Mouse (Mus musculus) ES-CJ7 (cell line): ENCODE measurements around the gene Ldb2.

ENCODE experiments used
- DNase-seq: peaks from one replicate; pipeline ENCODE4 v3.0.0; 2011; ENCODE audit warnings: low read depth, low spot score

Ldb2 gene

GRCm38 (mm10) chr5:44645952-44646841, 153.3 kb downstream of the Ldb2 start:
- DNase-seq: no peak

DNA sequence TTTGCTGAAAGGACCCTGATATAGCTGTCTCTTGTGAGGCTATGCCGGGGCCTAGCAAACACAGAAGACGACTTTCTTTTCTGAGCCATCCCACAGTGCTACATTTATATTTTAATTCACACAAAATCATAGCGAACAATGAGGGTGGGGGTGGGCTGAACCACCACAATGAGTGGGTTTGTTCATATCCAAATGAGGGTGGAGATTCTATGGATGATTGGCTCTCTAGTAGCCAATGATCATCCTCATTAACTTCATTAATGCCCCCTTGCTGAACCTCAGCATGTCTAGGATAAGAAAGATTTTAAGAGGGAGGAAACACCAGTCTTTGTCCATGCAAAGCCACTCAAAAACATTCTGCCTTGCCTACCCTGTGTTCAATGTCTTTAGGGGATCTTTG, 156.4 kb downstream of the Ldb2 start:
- no peak for DNase-seq

- no peak for DNase-seq
Measured at GRCm38 (mm10) chr5:44641060-44641459, 158.4 kb downstream of the Ldb2 start.

DNA sequence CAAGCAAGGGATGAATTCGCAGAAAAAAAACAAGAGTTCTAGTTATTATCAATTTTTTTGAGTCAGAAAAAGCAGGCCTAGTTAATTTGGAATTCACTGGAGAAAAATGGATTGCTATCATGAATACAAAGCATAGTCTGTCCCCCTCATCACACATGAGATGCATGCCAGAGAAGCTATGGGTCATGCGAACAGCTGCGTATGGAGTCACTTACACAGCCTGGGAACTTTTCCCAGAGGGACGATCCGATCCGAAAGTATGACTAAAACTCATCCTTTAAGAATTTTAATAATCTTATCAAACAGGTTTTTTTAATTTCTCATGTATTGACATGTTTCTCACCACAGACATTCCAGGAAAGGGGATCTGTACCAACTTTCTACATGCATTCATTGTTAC, 163.9 kb downstream of the Ldb2 start:
- DNase-seq: no peak

DNA sequence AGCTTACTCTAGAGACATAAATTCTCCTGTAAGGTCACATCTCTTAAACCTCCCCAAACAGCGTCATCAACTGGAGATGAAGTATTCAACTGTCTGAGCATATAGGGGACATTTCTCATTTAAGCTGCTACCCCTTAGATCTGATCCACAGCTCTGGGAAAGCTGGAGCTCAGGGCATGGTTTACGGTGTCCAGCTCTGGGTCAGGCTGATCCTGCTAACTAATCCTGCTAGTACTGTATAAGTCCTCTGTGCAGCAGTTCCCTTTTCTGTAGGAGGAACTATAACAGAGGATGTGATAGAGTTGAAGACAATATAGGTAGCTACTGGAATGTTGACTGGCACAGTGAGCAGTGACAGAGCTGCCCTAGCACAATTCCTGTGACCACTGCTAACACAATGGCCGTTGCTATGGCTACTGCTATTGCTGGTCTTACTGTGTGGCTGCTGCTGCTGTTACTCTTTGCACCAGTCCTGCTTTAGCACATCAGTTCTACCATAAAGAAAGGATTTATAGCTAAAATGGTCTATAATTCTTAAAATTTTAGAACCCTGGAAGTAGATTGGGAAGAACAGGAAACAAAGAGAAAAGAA, 170.3 kb downstream of the Ldb2 start:
- no peak for DNase-seq

- DNase-seq: no peak
Measured at GRCm38 (mm10) chr5:44627487-44627886, 172.0 kb downstream of the Ldb2 start.

DNA sequence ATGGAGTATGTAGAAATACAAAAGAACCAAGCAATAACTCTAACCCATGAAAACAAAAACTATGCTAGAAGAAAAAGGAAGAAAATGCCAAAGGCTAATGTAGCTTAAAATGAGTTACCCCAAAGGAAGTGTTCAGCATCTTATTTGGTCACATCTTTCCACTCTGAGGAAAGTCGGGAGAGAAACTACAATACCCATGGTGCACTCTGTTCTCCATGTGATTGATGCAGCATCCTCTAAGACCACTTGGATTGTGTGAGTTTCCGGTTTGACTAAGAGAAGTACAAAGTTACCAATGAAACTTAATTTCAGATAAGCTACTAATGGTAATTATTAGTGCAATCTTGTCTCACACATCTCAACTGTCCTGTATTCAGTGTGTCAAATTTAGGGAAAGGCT, 172.6 kb downstream of the Ldb2 start:
- DNase-seq: no peak

GRCm38 (mm10) chr5:44626114-44626513, 173.4 kb downstream of the Ldb2 start:
- no peak for DNase-seq

DNA sequence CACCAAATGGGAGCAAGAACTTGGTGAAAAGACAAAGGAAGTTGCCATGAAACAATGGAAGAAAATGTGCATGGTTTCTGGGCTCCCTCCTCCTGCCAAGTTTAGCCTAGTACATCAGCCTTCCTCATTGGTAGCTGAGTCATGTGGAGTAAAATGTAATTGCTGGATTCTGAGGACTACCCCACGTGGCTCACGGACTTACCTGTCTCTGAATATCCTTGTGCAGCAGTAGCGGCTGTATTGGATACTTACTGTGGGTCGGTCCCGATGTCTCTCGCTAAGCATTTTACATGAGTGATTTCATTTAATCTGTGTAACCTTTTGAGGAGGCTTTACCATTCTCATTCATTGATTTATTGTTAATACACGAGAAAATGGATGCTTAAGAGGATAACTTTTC, 183.8 kb downstream of the Ldb2 start:
- no peak for DNase-seq

DNA sequence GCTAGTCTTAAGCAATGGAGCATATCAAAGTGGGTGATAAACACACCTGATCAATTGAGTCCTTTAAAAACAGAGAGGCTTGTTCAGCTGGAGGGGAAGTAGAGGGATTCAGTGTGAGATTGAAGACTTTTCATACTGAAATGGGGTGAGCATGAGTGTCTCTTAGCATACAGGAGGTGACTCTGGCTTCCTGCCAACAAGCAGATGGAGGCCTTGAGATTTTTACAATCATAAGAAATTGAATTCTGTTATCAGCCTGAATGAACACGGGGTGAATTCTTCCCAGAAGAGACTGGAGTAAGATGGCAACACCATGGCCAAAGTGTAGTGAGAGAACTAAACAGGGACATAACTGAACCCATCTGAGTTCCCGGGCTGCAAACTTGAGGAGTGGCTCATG, 190.6 kb downstream of the Ldb2 start:
- DNase-seq: no peak

GRCm38 (mm10) chr5:44601340-44601739, 198.1 kb downstream of the Ldb2 start:
- no peak for DNase-seq

DNA sequence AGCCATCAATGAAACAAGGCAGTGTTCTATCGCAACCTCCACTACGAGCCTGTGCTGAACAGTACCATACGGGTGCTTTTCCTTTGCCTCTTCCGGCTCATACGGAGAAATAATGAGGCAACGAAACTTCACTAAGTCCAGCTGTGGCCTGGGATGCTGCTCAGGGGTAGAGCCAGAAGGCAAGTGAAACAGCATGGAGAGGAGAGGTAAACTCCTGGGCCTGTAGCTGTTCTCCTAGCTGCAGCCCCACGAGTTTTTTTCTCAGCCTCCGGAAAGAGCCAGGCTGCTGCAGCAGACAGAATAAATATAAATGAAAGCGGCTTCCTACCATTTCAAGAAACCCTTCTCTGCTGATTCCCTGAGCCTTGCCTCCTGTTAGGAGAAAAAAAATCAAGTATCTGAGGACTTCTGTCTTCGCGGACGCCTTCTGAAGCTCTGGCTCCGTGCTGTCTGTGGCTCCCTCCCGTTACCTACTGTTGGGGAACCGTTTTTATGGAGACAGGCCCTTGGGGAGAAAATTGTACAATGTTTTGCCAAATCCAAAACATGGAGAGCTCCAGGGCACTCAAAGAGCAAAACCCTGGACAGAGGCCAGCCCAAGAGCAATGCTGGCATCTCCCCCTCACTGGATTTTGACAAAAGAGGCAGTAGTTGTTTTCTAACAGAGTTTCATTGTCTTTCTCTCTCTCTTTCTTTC, 205.8 kb downstream of the Ldb2 start:
- DNase-seq: no peak

GRCm38 (mm10) chr5:44590750-44591149, 208.7 kb downstream of the Ldb2 start:
- no peak for DNase-seq

GRCm38 (mm10) chr5:44589318-44589717, 210.2 kb downstream of the Ldb2 start:
- DNase-seq: no peak

DNA sequence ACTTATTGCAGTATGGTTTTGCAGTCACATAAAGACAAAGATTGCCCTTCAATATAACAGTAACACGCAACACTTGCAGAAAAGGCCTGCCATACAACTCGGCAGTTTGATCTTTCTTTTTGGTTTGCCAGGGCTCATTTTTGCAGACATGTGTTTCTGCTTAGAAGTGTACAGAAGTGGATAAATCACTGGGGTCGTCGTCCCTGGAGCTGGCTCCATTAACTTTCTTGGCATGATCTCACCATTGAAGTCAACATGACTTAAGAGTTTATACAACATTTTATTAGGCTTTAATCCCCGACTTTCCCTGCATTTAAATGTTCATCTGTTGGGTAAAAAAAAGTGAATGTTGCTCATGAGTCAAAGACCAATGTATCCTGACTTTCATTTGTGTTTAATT, 212.9 kb downstream of the Ldb2 start:
- DNase-seq: no peak

DNA sequence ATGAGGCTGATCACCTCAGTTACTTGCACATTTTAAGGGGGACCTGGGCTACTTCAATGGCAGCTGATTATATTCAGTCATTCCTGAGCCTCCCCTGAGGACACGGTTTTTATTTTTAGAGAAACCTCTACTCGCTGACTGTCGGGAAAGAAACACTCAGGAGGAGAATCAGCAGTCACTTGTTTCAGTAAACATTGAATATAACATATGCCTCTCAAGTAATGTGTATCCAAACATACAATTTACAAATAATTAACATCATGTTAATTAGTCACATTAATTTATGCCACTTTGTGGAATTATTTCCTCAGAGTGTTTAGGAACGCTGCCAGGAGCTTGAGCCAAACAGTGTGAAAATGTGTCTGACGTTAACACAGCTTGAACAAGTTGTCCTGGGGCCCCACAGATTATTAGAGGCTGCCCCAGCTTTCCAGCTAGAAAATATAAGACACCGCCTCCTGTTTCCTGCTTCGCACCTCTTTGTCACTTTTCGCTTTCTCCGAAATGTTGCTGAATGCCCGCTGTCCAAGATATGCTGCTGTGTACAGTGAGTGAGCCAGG, 219.5 kb downstream of the Ldb2 start:
- DNase-seq: no peak

DNA sequence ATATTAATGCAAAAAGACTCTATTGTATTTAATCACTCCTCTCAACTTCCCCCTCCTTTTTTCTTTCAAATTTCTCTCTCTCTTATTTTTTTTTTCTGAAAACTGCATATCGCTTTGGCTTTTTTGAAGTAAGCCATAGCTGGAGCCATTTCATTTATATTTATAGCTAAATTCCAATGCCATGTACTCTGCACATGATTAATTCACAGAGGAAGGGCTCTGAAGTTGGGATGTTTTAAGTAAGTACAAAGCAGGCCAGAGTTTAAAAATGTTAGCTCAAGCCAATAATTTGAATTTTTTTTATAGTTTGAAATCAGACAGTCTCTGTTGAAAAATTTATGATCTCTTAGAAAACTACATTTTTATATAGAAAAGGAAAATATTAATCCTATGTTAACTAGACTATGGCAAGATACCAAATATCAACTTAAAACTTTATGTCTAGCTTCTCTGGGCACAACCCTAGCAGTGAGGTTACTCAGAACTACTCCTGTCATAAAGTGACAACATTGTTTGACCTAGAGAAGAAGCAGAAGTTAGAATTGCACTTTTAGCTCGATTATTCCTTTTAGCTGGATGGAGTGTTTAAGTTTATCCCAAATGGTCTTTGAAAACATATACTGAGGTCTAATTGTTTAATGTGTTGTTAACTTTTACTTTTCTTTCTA, 222.7 kb downstream of the Ldb2 start:
- DNase-seq: no peak

- DNase-seq: no peak
Measured at GRCm38 (mm10) chr5:44574681-44575080, 224.8 kb downstream of the Ldb2 start.

GRCm38 (mm10) chr5:44553765-44554352, 245.6 kb downstream of the Ldb2 start:
- peak; percentile 6 for DNase-seq

- DNase-seq: peak; percentile 2
Measured at GRCm38 (mm10) chr5:44553155-44553554, 246.3 kb downstream of the Ldb2 start.

DNA sequence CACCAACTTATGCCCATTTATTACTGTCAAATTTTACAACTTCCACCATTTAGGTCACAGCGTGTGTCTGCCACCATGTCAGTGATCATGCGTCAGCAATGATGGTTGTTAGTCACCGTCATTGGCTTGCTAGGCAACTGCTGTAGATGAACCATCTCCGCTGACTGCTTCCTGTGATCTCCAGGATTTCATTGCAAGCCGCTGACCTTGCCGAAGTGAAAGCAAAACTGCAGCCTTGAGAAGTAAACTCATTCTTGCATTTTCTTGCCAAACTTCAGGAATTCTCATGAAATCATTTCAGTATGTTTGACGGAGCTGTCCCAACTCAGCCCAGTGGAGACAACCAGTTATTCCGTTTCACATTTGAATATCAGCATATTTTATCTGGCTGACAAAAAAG, 247.4 kb downstream of the Ldb2 start:
- DNase-seq: no peak
